Mouse (Mus musculus) urinary bladder, adult 2 months (tissue): Measurements from ENCODE around the gene Mki67. TPM values are rescaled to one million over a fixed set of nuclear protein-coding genes. Genes with fewer than 3 reads are reported as not detected.
A peak's percentile ranks its signal among the peaks of the same experiment; 100 is the strongest.

Experiments
- DNase-seq: peaks from one replicate; pipeline ENCODE4 v3.0.0; 2022; ENCODE audit warnings: low spot score
- polyA plus RNA-seq: library from polyadenylated mRNA; depleted of rRNA; stranded (reverse); fragments of >200 nt; gene quantifications from 2 replicates; pipeline ENCODE4 v1.2.3, GENCODE M21; 2012; rRNA removed

Gene Mki67
- polyA plus RNA-seq, result 1.6 and 2.5 TPM in 2 replicates

DNA sequence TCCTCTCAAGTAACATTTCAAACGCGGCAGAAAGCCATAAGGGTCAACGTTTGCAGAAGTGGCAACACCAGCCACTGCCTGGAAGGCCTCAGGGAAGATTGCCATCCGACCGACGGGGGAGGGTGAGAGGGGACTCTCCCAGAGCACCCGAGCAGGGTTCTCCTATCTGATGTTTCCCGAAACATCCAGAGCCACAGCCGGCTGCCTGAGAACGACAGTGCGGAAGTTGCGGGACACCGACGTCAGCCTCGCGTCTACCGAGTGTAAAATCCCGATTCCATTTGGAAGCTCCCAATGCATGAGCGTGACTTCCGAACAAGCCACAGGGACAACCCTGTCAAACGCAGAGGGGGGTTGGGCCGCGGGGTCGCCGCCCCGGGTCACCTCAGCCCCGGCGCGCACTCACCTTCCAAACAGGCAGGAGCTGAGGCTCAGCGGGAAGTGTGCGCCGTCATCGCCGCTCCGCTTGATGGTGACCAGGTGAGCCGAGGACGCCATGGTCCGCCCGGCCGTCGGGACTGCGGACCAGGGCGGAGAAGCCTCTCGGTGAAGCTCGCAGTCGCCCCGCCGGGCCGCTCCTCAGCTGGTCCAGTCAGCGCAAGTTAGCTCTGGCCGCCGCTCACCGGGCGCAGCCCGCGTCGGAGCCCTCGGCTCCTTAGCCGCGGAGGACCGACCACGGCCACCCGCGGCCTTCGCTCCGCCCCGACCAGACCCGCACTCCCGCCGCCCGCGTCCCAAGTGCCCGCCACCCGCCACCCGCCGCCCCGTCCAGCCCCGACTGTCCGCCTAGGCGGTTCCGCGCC is at the start of gene Mki67:
Mki67 (minus strand) TSS at position 720 of the 803 bp plus-strand sequence.
- DNase-seq, result no peak

DNA sequence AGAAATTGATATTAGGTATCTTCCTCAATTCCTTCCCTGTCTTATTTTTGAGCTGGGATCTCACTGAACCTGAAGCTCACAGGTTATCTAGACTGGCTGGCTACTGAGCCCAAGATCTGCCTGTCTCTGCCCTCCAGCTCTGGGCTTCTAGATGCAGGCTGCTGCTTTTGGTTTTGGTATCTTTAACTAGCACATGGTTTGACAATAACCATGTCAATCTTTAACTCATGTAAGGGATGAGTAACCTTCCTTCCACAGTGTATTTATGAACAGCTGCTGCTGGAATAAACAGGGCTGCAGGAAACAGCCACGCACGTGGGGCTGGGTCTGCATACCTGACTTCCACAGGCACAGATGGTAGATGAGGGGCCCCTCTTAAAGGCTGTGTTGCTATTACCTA is 47.1 kb upstream of the Mki67 start:
- no peak for DNase-seq

DNA sequence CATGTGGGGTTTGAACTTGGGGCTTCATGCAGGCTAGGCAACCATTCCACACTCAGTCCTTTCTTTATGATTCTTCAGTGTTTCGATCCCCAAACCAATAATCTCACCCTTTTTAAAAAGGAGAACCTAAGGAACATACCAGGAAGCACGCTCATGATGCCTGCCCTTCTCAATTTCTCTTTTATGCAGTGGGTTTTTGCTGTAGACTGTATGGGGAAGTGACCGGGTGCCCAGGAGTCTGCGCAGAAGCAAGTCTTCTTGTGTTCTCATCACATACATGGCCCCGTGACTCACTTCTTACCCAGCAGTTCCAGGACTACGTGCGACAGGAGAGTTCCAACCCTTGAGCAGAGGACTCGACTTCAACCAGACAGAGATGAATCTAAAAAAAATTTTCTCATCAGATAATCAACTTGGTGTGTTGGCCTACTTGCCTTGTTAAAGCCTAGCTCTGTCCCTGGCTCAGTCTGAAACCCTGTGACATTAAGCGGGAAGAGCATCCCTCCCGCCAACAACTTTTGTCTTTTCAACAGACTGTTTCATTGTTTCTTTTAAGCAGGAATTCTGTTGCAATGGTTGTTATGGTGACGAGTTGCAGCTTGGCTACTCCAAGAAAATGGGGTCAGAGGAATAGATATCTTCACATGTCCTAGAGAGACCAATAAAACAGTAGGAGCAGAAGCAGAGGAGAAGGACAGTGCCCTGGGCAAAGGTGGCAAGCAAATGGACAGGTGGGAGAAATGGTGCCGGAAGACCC is 42.8 kb upstream of the Mki67 start:
- DNase-seq, result no peak

DNA sequence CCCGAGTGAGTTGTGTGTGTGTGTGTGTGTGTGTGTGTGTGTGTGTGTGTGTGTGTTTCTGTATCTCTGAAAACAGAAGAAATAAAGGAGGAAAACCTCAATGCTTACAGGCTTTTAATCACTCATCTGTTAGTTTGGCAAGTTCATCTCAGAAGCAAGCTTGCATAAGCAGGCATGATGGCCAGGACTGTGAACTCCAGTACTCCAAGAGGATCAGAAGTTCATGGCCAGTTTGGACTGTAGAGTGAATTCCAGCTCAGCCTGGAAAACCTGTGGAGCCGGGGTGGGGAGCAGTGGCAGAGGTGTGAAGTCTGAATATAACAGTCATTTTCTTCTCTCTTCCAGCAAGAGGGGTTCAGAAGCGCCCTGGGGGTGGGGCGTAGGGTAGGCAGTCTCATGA is 42.0 kb upstream of the Mki67 start:
- no peak for DNase-seq

DNA sequence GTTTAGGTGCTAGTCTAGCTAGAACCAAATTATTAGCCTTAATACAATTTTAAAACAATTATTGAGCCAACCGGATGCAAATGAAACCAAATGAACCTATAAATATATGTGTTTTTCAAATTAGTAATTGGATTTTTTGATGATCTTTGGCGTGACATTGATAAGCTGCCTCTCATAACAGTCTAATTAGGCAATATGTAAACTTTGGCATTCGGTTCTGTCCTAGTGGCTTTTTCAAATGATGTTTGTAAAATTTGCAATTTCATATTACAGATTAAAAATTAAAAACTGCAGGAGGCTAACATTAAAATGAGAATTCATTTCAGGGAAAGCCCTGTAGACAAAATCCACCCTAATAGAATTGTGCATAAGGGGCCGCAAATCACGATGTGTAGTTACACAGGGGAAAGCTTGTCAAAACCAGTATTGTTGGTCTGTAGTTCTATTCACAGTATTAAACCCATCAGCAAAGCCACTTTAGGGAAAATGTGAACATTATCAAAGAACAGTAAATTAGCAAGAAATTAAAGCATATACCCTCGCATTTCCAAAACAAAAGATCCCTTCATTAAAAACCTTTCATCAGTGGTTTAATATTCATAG is 40.9 kb upstream of the Mki67 start:
- no peak for DNase-seq

DNA sequence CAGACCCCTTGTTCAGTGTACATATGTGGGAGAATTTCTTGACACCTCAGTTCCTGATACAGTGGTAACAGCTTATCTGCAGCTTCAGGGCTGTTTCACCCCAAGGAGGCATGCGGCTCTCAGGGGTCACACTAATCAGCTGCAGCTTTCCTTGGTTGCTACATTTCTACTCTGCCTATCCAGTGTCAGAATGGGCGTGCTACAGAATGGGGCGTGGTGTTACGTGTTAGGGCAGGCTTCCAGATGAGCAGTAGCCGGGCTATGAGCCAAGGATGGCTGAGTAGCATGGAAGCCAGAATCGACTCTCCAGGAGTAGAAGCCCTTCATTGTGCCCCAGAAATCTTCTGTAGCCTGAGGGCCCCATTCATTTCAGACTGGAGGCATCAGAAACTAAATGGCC is 32.8 kb upstream of the Mki67 start:
- no peak for DNase-seq

DNA sequence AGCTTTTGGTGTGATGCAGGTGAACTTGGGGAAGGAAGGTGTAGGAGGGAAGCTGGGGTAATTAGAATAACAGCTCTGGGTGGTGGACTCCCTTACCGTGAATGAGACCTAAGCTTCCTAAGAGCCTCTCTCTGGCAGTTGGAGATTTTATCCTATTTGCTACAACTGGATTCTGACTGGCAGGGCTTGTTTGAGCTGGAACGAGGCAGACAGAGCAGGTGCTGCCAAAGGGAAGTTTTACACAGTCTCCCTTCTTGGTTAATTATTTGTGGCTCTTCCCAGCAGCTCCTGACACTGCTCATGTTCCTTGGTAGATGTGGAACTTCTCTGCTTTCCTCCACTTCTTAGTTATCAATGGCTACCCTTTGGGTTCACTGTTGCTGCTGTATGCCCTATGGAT is 30.9 kb upstream of the Mki67 start:
- no peak for DNase-seq

DNA sequence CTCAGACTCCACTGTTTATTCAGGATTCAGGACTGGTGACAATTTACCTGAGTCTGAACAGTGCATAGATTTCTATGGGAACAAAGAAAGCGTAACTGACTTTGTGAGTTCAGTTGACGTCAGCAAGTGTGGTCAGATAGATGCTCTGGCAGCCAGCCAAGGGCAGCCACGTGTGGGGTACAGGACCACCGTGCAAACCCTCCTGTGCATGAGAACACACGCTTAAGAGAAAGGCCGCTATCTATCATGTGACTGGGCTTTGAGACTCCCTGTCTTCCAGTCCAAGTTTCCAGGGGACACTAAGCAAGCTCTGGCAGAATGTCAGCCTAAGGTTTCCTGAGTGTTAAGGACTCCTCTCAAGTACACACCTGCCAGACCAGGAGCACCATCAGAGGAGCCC is 30.4 kb upstream of the Mki67 start:
- no peak for DNase-seq

DNA sequence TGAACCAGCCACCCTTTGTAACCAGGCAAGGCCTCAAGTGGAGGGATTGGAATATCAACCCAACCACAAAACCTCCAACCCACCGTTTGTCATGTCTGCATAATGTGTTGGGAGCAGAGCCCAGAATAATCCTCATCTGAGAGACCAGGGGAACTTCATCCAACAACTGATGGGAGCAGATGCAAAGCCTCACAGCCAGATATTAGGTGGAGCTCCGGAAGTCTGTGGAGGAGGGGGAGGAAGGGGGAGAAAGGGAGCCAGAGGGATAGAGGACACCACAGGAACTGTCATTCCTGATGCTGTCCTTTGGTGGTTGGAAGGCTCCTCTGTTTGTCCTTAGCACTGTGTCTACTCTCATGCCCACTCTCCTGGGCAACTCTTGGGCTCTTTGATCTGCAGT is 28.9 kb upstream of the Mki67 start:
- no peak for DNase-seq

DNA sequence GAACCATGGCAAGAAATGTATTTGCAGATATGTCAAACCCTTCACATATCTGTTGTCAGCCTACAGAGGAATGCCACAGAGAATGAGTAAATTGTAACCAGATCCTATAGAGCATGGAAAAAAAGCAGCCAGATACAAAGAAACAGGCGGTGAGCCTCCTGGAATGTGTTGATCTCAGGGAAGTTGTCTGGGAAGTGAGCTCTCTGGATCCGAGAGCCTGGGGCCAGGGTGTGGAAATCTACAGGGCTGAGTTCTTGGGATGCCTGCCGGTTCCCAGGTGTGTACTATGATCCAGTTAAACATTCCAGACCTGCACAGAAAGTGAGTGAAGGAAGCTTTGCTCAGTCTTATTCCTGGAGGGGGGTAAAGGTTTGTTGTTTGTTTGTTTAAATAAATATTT is 24.3 kb upstream of the Mki67 start:
- no peak for DNase-seq

DNA sequence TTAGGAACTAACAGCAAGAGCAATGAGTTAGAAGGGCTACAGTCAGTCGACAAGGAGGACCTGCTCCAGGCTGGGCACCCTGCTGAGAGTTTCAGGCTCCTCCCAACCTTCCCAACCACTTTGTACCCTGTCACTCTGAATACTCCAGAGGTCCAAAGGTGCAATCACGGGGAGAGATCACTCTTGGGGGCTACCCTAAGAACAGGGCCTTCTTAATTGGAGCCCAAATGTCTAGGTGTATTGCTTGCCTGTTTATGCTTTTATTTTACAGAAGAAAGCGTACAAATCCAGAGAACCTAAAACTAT is 20.4 kb upstream of the Mki67 start:
- DNase-seq, result no peak

DNA sequence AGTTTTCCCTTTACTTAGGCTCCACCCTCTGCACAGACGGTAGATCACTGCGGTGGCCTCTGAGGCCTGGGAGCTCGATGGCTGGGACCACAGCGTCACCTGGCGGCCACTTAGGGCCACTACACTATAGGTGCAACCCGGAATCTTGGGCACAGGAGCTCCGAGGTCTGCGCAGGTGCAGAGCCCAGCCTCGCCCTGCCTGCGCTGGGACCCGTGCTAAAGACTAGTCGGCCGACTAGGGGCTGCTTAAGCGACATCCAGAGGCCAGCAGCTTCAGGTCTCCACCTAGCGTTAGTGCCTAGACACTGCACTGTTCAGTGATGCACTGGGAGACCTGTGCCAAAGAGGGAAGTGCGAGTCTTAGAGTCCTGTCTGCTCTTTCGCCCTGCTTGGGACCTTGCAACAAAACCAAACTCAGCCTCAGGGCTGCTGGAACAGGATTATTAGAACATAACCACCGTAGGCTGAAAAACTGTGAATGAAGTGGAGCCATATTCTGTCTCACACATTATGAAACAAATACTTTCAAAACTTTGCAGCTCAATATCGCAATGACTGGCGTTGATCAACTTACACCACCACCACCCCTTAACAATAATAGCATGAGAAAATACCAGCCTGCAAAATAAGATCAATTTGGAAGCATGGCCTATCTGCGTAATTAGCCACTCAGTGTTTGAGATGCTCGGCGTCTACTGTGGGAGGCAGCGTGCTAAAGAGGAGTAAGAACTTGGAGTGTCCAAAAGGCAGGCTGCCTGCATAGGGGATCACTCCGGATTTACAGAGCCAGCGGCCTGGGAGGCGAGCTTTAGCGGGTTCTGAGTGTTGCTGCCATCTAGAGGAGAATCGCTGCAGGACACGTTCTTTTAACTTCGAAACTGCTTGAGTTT is 19.8 kb upstream of the Mki67 start:
- peak; percentile 78 for DNase-seq

DNA sequence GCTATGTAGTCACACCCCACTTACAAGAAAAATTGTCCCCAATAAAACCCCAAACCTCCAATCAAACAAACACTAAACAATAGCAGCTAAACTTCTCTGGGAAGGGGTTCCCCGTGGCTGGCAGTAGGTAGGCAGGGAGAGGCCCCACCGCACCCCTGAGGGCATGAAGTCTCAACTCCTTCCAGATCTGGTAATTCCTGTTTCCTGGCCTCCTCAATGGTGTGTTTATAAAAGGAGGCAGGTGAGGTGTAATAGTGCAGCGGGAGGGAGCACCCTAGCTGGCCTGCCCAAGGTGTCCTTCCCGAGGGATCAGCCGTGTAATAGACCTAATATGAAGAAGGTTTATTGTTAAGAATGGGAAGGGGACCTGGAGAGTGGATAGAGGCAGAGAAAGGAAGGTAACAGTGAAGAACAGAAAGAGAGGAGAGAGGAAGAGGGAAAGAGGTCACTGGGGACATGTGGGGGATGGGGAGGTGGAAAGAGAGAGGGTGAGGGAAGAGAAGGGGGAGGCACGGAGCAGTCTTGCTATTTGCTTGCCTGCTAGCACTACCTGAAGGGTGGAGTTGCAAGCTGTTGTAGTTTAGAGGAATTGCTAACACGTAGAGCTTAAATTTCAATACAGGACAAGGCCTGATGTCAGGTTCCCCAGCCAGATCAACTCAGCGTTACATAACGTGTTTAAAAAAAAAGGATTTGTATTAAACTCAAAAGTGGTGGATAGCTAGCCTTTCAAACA is 18.9 kb upstream of the Mki67 start:
- no peak for DNase-seq

DNA sequence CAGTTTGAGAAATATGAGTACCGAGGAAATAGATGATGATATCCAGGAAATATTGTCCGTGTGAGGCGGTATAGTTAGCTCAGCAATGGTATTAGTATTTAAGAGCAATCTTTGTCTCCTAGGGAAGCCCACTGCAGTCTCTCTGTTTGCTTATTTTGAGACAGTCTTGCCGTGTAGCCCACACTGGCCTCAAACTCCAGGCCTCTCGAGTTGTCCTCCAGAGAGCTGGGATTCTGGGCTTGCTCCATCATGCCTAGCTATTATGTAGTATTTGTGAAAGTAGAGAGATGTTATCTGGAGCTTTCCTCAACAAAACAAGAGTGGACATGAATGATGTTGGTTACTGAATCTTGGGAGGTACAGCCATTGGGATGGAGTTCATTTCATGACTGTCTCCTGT is 18.2 kb upstream of the Mki67 start:
- DNase-seq, result no peak

DNA sequence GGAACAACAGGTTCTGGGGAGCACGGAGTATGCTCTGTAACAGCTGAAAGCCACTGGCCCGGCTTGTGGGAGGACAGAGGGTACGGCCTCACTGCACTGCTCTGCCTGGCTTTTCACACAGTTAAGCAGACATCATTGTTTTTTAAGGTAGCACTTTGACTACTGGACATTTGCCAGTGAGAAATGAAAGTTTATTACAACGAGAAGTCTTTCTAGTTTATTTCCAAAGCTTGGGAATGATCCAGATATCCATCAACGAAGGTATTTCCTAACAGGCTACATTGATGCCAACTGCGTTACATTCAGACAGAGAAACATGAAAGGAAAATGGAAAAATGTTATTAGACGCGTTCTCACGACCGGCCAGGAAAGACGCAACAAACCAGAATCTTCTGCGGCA is 11.9 kb upstream of the Mki67 start:
- no peak for DNase-seq

DNA sequence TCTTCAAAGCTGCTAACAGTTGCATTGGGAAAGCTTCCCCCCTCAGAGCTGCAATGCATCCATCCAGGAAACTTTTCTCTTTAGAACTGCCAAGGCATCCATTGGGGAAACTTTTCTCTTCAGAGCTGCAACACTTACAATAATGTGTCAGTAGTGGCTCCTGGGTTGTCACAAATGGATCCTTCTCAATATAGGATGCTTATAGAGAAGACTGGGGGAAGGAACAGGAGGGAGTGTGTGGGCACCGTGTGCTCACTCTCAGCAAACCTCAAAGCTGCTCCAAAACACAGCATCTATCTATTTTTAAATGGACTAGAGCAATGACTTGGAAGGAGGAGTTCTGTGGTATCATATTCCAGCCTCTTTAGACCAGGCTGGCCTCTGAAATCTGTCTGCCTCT is 10.5 kb upstream of the Mki67 start:
- no peak for DNase-seq

DNA sequence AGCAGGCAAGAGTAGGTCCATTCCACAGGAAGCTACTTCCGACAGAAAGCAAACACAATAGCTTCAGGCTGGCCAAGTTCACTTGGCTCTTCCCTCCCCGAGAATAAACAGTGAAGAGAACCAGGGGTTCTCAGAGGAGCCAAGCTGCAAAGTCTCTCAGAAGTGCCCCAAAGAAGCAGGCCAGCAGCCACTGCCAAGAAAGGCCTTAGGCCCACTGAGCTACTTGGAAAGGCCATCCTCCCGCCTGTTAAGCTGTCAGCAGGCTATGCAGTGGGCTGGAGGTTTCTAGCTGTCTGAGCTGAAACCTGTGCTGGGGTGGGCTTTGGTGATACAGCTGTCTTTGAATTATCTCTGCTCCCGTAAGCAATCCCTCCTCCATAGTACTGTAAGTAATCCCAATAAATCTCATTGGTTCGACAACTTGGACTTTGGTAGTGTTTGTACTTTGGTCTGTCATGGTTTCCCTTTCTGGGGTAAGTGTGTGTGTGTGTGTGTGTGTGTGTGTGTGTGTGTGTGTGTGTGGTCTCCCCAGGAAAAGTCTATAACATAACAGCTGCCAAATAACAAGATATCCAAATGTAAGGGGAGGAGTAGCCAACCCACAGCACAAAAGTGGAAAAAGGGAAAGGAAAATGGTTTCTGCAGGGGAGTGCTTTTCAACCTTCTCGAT is 7.6 kb upstream of the Mki67 start:
- no peak for DNase-seq

DNA sequence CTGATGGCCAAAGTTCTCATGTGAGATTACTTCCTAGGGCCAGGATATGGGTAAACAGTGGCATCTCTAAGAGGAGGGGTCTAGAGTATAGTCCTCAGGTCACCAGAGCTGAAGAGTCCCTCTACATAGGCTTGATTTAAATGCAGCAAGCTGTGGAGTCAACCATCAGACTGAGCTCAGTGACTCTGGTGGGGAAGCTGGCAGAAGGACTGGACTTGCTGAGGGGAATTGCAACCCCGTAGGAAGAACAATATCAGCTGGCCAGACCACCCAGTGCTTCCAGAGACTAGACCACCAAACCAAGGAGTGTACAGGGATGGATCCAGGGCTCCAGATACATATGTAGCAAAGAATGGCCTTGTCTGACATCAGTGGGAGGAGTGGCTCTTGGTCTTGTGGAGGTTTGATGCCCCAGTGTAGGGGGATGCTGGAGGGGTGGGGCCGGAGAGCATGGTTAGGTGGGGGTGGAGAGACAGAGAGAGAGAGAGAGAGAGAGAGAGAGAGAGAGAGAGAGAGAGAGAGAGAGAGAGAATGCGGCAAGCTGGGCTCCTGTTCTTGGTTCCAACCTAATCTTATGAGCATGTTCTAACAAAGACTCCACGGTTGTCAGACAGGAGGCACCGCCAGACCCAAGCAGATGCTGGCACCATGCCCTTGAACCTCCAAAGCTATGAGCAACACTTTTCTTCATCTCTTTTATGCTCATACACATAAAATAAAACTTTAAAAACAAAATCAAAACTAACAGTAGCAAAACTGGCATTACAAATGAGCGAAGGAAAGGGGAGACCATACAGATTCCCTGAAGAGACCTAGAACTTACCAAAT is 6.1 kb upstream of the Mki67 start:
- no peak for DNase-seq

DNA sequence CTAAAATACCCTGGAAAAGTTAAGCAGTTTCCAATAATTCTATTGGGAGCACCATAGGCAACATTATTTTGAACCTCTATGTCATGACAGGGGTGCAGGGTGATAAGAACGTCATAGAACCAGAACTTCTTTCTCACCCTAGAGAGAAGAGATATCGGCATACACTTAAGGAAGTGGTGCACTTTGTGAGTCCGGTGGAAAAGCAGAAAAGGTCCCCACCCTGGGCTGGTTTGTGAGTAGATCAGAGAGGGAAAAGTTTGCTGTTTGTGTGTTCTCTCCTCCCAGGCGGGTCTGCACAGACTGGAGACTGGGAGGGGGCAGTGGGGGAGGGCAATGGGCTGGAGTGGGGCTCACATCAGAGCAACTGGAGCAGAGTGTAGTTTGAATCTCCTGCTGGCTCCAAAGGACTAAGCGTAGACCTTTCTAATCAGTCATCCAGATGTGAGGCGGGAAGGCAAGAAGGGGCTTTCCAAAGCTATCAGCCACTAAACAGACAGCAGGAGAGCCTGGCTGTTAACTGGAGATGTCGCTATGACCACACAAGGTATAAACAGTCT is 5.4 kb upstream of the Mki67 start:
- no peak for DNase-seq
